Mouse (Mus musculus) 416B (cell line): ENCODE data around the gene Cyp2g1.
A peak's percentile ranks its signal among the peaks of the same experiment; 100 is the strongest.
"Not testable (repeated sequence)": the region's sequence is repeated elsewhere in the genome, so short reads cannot be mapped to it uniquely, and the experiment has no call there.

Source experiments
- DNase-seq: peaks from one replicate; pipeline ENCODE4 v3.0.0; 2011; ENCODE audit warnings: low read depth

Gene Cyp2g1

GRCm38 (mm10) chr7:26808592-26808991 is at the start of gene Cyp2g1:
TSS of gene Cyp2g1 (plus strand) at chr7:26808892.
- no peak for DNase-seq

GRCm38 (mm10) chr7:26767084-26767483 is 41.6 kb upstream of the Cyp2g1 start:
- peak; percentile 28 for DNase-seq

GRCm38 (mm10) chr7:26769881-26770470 is 38.7 kb upstream of the Cyp2g1 start:
- DNase-seq = no peak

GRCm38 (mm10) chr7:26772866-26773586 is 35.7 kb upstream of the Cyp2g1 start:
- DNase-seq = no peak

- DNase-seq = peak; percentile 43
These were observed 32.8 kb upstream of the Cyp2g1 start for GRCm38 (mm10) chr7:26775866-26776265.

- DNase-seq = peak; percentile 17
These were observed 30.9 kb upstream of the Cyp2g1 start for GRCm38 (mm10) chr7:26777806-26778205.

GRCm38 (mm10) chr7:26778474-26778873 is 30.2 kb upstream of the Cyp2g1 start:
- peak; percentile 72 for DNase-seq

GRCm38 (mm10) chr7:26779799-26780416 is 28.8 kb upstream of the Cyp2g1 start:
- DNase-seq = peak; percentile 21

GRCm38 (mm10) chr7:26780510-26780909 is 28.2 kb upstream of the Cyp2g1 start:
- no peak for DNase-seq

GRCm38 (mm10) chr7:26780998-26781766 is 27.5 kb upstream of the Cyp2g1 start:
- DNase-seq = no peak

GRCm38 (mm10) chr7:26781767-26782131 is 26.9 kb upstream of the Cyp2g1 start:
- no peak for DNase-seq

- DNase-seq = no peak
These were observed 25.5 kb upstream of the Cyp2g1 start for GRCm38 (mm10) chr7:26783163-26783562.

GRCm38 (mm10) chr7:26786013-26786412 is 22.7 kb upstream of the Cyp2g1 start:
- DNase-seq = not testable (repeated sequence)

GRCm38 (mm10) chr7:26789984-26790383 is 18.7 kb upstream of the Cyp2g1 start:
- DNase-seq = no peak

- DNase-seq = peak; percentile 69
These were observed 8.6 kb upstream of the Cyp2g1 start for GRCm38 (mm10) chr7:26800104-26800503.

- no peak for DNase-seq
These were observed 7.7 kb upstream of the Cyp2g1 start for GRCm38 (mm10) chr7:26800996-26801395.

GRCm38 (mm10) chr7:26831556-26832292 is 23.0 kb downstream of the Cyp2g1 start:
- not testable (repeated sequence) for DNase-seq

GRCm38 (mm10) chr7:26832668-26833067 is 24.0 kb downstream of the Cyp2g1 start:
- DNase-seq = not testable (repeated sequence)

- DNase-seq = not testable (repeated sequence)
These were observed 26.4 kb downstream of the Cyp2g1 start, which contains the start of gene Cyp2a5 for GRCm38 (mm10) chr7:26835059-26835458. TSS of gene Cyp2a5 (plus strand) at chr7:26835305.

GRCm38 (mm10) chr7:26843400-26843799 is 34.7 kb downstream of the Cyp2g1 start:
- DNase-seq = not testable (repeated sequence)

GRCm38 (mm10) chr7:26850063-26850462 is 41.4 kb downstream of the Cyp2g1 start:
- DNase-seq = not testable (repeated sequence)
